Mouse (Mus musculus) megakaryocyte-erythroid progenitor cell, adult 5-6 weeks (primary cell): ENCODE results near the gene Zfp652. TPM values are rescaled to one million over a fixed set of nuclear protein-coding genes. Genes with fewer than 3 reads are reported as not detected.

Source experiments
- ATAC-seq: replicated peaks from 2 replicates; pipeline ENCODE4 v1.8.0; 2016; ENCODE audit warnings: mild to moderate bottlenecking, inconsistent platforms; ENCODE audit not compliant: severe bottlenecking, poor library complexity, low FRiP score, low TSS enrichment
- total RNA-seq, 2 experiments: library from RNA; stranded (forward) in 1 of 2; stranded (reverse) in 1 of 2; fragments of 200-1000, 215-1000 nt in 1 of 2; fragments of >200 nt in 1 of 2; fragmentation: Nextera tagmentation in 1 of 2; gene quantifications; 2 replicates each; pipeline ENCODE4 v1.2.3; 2014 to 2017

The Zfp652 gene
- total RNA-seq, 2 experiments from 2014 or later = 28.2 to 54.5 TPM

GRCm38 (mm10) chr11:95791787-95792186 is 79.3 kb downstream of the Zfp652 start:
- ATAC-seq = no peak

- peak; percentile 82 for ATAC-seq
Observed at GRCm38 (mm10) chr11:95792950-95793509, 80.6 kb downstream of the Zfp652 start.

GRCm38 (mm10) chr11:95794201-95794600 is 81.7 kb downstream of the Zfp652 start:
- no peak for ATAC-seq

- no peak for ATAC-seq
Observed at GRCm38 (mm10) chr11:95795582-95795981, 83.1 kb downstream of the Zfp652 start.

- no peak for ATAC-seq
Observed at GRCm38 (mm10) chr11:95805010-95805409, 92.5 kb downstream of the Zfp652 start.

GRCm38 (mm10) chr11:95805527-95805926 is 93.1 kb downstream of the Zfp652 start:
- peak; percentile 40; the same call in 1 of the 2 replicates for ATAC-seq

- ATAC-seq = no peak
Observed at GRCm38 (mm10) chr11:95807884-95808283, 95.4 kb downstream of the Zfp652 start.

GRCm38 (mm10) chr11:95808448-95809011 is 96.1 kb downstream of the Zfp652 start:
- peak; percentile 88 for ATAC-seq

GRCm38 (mm10) chr11:95809603-95810002 is 97.1 kb downstream of the Zfp652 start:
- ATAC-seq = no peak

GRCm38 (mm10) chr11:95810828-95811227 is 98.4 kb downstream of the Zfp652 start:
- no peak for ATAC-seq

GRCm38 (mm10) chr11:95811741-95812140 is 99.3 kb downstream of the Zfp652 start:
- no peak for ATAC-seq

GRCm38 (mm10) chr11:95812224-95812623 is 99.8 kb downstream of the Zfp652 start:
- ATAC-seq = no peak

GRCm38 (mm10) chr11:95814101-95814500 is 101.6 kb downstream of the Zfp652 start:
- no peak for ATAC-seq

GRCm38 (mm10) chr11:95814857-95815256 is 102.4 kb downstream of the Zfp652 start:
- no peak for ATAC-seq

- no peak for ATAC-seq
Observed at GRCm38 (mm10) chr11:95815412-95815811, 102.9 kb downstream of the Zfp652 start.

- ATAC-seq = no peak
Observed at GRCm38 (mm10) chr11:95819138-95819537, 106.7 kb downstream of the Zfp652 start.

GRCm38 (mm10) chr11:95821511-95821910 is 109.0 kb downstream of the Zfp652 start:
- ATAC-seq = no peak

- no peak for ATAC-seq
Observed at GRCm38 (mm10) chr11:95822437-95822836, 110.0 kb downstream of the Zfp652 start.

GRCm38 (mm10) chr11:95824071-95824876 is 111.8 kb downstream of the Zfp652 start, which contains the start of gene Phospho1:
Phospho1 (plus strand) TSS chr11:95824499.
- ATAC-seq = peak; percentile 76

GRCm38 (mm10) chr11:95824877-95825243 is 112.4 kb downstream of the Zfp652 start:
- ATAC-seq = no peak

GRCm38 (mm10) chr11:95825625-95826024 is 113.2 kb downstream of the Zfp652 start:
- no peak for ATAC-seq
